Mouse (Mus musculus) forebrain, embryonic 10.5 days (tissue): ENCODE data around the gene Stox1. TPM values are rescaled to one million over a fixed set of nuclear protein-coding genes. Genes with fewer than 3 reads are reported as not detected.

Experiments
- DNase-seq: peaks from one replicate; pipeline ENCODE4 v3.0.0-alpha.2; 2017; ENCODE audit warnings: low spot score; ENCODE audit errors: extremely low spot score
- H3K27ac ChIP-seq: fragments of 300-500 bp; sonication (generic); 2 replicates; pipeline ENCODE4 v1.5.1; 2016; ENCODE audit warnings: mild to moderate bottlenecking
- H3K27me3 ChIP-seq: fragments of 300-500 bp; sonication (generic); 2 replicates; pipeline ENCODE4 v1.6.1; 2016; ENCODE audit warnings: mild to moderate bottlenecking; ENCODE audit not compliant: poor library complexity, severe bottlenecking
- H3K36me3 ChIP-seq: fragments of 300-500 bp; sonication (generic); replicated peaks from 2 replicates; pipeline ENCODE4 v1.6.1; 2016; ENCODE audit warnings: mild to moderate bottlenecking, moderate library complexity
- H3K4me1 ChIP-seq: fragments of 300-500 bp; sonication (generic); 2 replicates; pipeline ENCODE4 v1.6.1; 2016
- H3K4me3 ChIP-seq: fragments of 300-500 bp; sonication (generic); 2 replicates; pipeline ENCODE4 v1.5.1; 2016; ENCODE audit warnings: mild to moderate bottlenecking, moderate library complexity
- H3K9me3 ChIP-seq: fragments of 300-500 bp; sonication (generic); 2 replicates; pipeline ENCODE4 v1.6.1; 2016; ENCODE audit warnings: mild to moderate bottlenecking, moderate library complexity
- WGBS: fragments of 180-500 bp; shearing (Covaris S2); methylation state at CpG from one replicate; pipeline ENCODE4 v1.1.7; 2016; 5-methylcytosine and 5-hydroxymethylcytosine counted together
- polyA plus RNA-seq: library from polyadenylated mRNA; unstranded; fragments of >200 nt; fragmentation: Nextera tagmentation; extraction: Ambion mirVana; gene quantifications from 2 replicates; pipeline ENCODE4 v1.2.1, GENCODE M21; 2016

The Stox1 gene
- polyA plus RNA-seq, 1 experiment from 2014 or later = 4.2 TPM

GRCm38 (mm10) chr10:62692244-62692643 is 33.7 kb downstream of the Stox1 start:
- Histone ChIP-seq H3K27ac (no peak overlapping the region), H3K4me1 (peaks cover 14% of the 10 kb centered on the region), H3K36me3 (no peaks in the 10 kb centered on the region), H3K9me3 (no peaks in the 10 kb centered on the region), H3K27me3 (peaks cover 23% of the 10 kb centered on the region), H3K4me3 (no peak overlapping the region)
- 84% methylated on average over 3 of the region's 3 CpGs for WGBS
- no peak for DNase-seq

- Histone ChIP-seq H3K27me3 (peaks cover 58% of the 10 kb centered on the region), H3K9me3 (no peaks in the 10 kb centered on the region), H3K4me3 (peak overlapping the region; percentile 37), H3K4me1 (peaks cover 36% of the 10 kb centered on the region), H3K27ac (peak overlapping the region; percentile 83), H3K36me3 (no peaks in the 10 kb centered on the region)
- peak; percentile 65 for DNase-seq
- WGBS = 20% methylated on average over 15 of the region's 15 CpGs
Observed at GRCm38 (mm10) chr10:62687032-62687674, 38.8 kb downstream of the Stox1 start.

GRCm38 (mm10) chr10:62683043-62683442 is 42.9 kb downstream of the Stox1 start:
- no peak for DNase-seq

GRCm38 (mm10) chr10:62679833-62680232 is 46.1 kb downstream of the Stox1 start:
- Histone ChIP-seq H3K4me1 (peaks cover 5% of the 10 kb centered on the region), H3K27me3 (peaks cover 16% of the 10 kb centered on the region), H3K36me3 (no peaks in the 10 kb centered on the region), H3K9me3 (peaks cover 10% of the 10 kb centered on the region; the same call in 1 of the 2 replicates), H3K27ac (no peak overlapping the region), H3K4me3 (no peak overlapping the region)
- WGBS = 64% methylated on average over 1 of the region's 1 CpGs
- no peak for DNase-seq

More at GRCm38 (mm10) chr10:62683043-62683442, 42.9 kb downstream of the Stox1 start:
- Histone ChIP-seq H3K27ac (no peak overlapping the region), H3K4me3 (no peak overlapping the region), H3K4me1 (peaks cover 30% of the 10 kb centered on the region), H3K36me3 (no peaks in the 10 kb centered on the region), H3K9me3 (peaks cover 10% of the 10 kb centered on the region; the same call in 1 of the 2 replicates), H3K27me3 (peaks cover 42% of the 10 kb centered on the region)
- WGBS = 67% methylated on average over 5 of the region's 5 CpGs

GRCm38 (mm10) chr10:62677329-62677728 is 48.6 kb downstream of the Stox1 start:
- H3K27ac ChIP-seq = no peak overlapping the region
- H3K27me3 ChIP-seq = no peaks in the 10 kb centered on the region; the same call in 1 of the 2 replicates
- 88% methylated on average over 5 of the region's 5 CpGs for WGBS
- H3K4me1 ChIP-seq = peaks cover 13% of the 10 kb centered on the region
- H3K36me3 ChIP-seq = no peaks in the 10 kb centered on the region
- no peak for DNase-seq
- no peak overlapping the region for H3K4me3 ChIP-seq
- peaks cover 10% of the 10 kb centered on the region; the same call in 1 of the 2 replicates for H3K9me3 ChIP-seq

DNA sequence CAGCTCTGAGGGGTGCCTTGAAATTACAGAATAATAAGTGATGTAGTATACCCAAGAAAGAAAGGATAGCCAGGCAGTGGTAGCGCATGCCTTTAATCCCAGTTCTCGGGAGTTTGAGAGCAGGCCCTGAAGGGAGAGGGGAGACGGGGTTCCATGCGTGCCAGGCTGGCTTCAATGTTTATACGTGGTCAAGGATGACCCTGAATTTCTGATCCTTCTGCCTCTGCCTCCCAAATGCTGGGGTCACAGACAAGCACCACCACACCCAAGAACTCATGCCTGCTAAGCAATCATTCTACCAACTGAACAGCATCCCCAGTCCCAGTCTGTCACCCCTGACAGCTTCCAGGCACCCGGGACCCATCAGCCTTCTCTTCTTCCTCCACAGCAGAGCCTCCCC is 49.7 kb downstream of the Stox1 start:
- no peak for DNase-seq
- Histone ChIP-seq H3K36me3 (no peaks in the 10 kb centered on the region), H3K4me3 (no peak overlapping the region), H3K27me3 (no peaks in the 10 kb centered on the region; the same call in 1 of the 2 replicates), H3K9me3 (peaks cover 10% of the 10 kb centered on the region; the same call in 1 of the 2 replicates), H3K4me1 (peaks cover 13% of the 10 kb centered on the region), H3K27ac (no peak overlapping the region)
- WGBS = 92% methylated on average over 6 of the region's 6 CpGs

DNA sequence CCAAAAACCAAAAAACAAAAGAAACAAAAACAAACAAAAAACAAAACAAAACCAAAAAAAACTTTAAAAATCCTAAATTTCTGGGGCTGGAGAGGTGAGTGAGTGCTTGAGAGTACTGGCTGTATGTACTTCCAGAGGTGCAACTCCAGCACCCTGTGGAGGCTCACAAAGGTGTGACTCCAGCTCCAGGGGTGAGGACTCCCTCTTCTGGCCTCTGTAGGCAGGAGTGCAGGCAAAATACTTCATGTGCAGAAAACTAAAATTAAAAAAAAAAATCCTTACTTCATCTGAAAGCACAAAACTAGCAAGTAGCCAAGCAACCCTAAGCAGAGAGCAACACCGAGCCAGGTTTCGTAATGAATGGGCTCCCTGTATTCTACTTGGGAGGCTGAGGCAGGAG is 53.6 kb downstream of the Stox1 start:
- no peaks in the 10 kb centered on the region; the same call in 1 of the 2 replicates for H3K27me3 ChIP-seq
- H3K4me1 ChIP-seq = peaks cover 13% of the 10 kb centered on the region
- WGBS = 97% methylated on average over 2 of the region's 2 CpGs
- H3K9me3 ChIP-seq = no peaks in the 10 kb centered on the region
- H3K4me3 ChIP-seq = no peak overlapping the region
- DNase-seq = no peak
- H3K36me3 ChIP-seq = no peaks in the 10 kb centered on the region
- H3K27ac ChIP-seq = no peak overlapping the region

DNA sequence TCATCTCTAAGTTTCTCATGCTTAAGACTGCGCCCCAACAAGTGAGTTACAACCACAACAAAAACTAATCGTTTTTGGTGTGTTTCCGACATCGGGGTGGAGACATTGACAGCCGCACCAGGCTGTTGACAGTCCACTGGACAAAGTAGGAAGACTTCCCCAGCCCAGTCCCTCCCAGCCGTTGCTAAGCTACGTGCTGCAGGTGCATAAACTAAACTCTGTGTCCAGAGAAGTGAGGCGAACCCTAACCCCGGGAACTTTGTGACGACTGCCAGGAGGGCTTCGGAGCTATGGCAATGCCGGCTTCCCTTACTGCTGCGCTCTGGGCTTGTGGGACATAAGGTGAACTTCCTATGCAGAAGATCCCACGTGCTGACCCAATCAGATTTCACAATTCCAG is 56.7 kb downstream of the Stox1 start:
- Histone ChIP-seq H3K4me1 (peaks cover 10% of the 10 kb centered on the region), H3K9me3 (no peaks in the 10 kb centered on the region), H3K27ac (no peak overlapping the region), H3K36me3 (no peaks in the 10 kb centered on the region; the same call in 1 of the 2 replicates), H3K4me3 (no peak overlapping the region), H3K27me3 (peaks cover 7% of the 10 kb centered on the region; the same call in 1 of the 2 replicates)
- no peak for DNase-seq
- WGBS = 88% methylated on average over 14 of the region's 14 CpGs

DNA sequence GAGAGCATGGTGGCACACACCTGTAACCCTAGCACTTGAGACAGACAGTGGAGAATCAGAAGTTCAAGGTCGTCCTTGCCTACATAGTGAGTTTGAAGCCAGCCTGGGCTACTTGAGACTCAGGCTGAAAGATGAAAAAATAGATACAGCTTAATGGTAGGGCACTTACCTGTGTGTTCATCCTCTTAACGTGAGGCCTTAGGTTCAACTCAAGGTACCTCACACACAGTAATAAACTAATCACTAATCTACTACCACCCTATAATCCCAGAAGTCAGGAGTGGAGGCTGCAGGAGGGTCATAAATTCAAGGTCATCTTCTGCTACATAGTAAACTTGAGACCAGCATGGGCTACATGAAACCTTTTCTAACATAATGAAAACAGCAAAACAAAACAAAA is 57.5 kb downstream of the Stox1 start:
- Histone ChIP-seq H3K4me1 (0 out of 2 replicates have a peak, but pooled peaks cover 12% of the 10 kb centered on the region), H3K27ac (no peak overlapping the region), H3K9me3 (no peaks in the 10 kb centered on the region), H3K27me3 (peaks cover 12% of the 10 kb centered on the region; the same call in 1 of the 2 replicates), H3K4me3 (no peak overlapping the region), H3K36me3 (no peaks in the 10 kb centered on the region; the same call in 1 of the 2 replicates)
- DNase-seq = no peak
- 85% methylated on average over 2 of the region's 2 CpGs for WGBS

DNA sequence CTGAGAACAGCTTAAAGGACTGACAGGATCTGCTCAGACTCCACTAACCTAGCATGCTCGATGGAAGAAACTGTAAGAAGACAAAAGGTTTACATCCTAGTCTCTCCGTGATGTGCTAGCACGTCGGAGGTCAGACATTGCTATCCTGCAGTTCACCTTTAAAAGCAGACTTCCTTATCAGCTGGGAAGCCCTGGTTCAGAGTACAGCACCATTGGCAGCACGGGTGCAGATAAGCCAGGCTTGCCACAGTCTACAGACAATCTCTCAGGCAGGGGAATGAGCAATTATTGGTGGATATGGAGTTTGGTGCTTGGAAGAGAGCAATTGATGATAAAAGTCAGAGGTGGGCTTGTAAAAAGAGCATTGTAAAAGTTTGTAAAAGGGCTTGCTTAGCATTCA is 57.9 kb downstream of the Stox1 start:
- Histone ChIP-seq H3K4me3 (no peak overlapping the region), H3K27ac (no peak overlapping the region), H3K36me3 (no peaks in the 10 kb centered on the region; the same call in 1 of the 2 replicates), H3K9me3 (no peaks in the 10 kb centered on the region), H3K27me3 (peaks cover 12% of the 10 kb centered on the region; the same call in 1 of the 2 replicates), H3K4me1 (0 out of 2 replicates have a peak, but pooled peaks cover 12% of the 10 kb centered on the region)
- DNase-seq = no peak
- 85% methylated on average over 5 of the region's 5 CpGs for WGBS

GRCm38 (mm10) chr10:62664963-62665590 is 60.9 kb downstream of the Stox1 start:
- Histone ChIP-seq H3K4me1 (peaks cover 22% of the 10 kb centered on the region), H3K27ac (no peak overlapping the region), H3K9me3 (no peaks in the 10 kb centered on the region), H3K4me3 (no peak overlapping the region), H3K36me3 (no peaks in the 10 kb centered on the region; the same call in 1 of the 2 replicates), H3K27me3 (peaks cover 12% of the 10 kb centered on the region; the same call in 1 of the 2 replicates)
- 70% methylated on average over 27 of the region's 27 CpGs for WGBS
- DNase-seq = no peak

- Histone ChIP-seq H3K36me3 (no peaks in the 10 kb centered on the region; the same call in 1 of the 2 replicates), H3K4me1 (peaks cover 25% of the 10 kb centered on the region), H3K27ac (no peak overlapping the region), H3K4me3 (no peak overlapping the region), H3K9me3 (no peaks in the 10 kb centered on the region), H3K27me3 (peaks cover 12% of the 10 kb centered on the region; the same call in 1 of the 2 replicates)
- no peak for DNase-seq
- WGBS = 88% methylated on average over 10 of the region's 10 CpGs
Observed at GRCm38 (mm10) chr10:62664171-62664570, 61.8 kb downstream of the Stox1 start.

- Histone ChIP-seq H3K4me3 (no peak overlapping the region), H3K27ac (no peak overlapping the region), H3K27me3 (no peaks in the 10 kb centered on the region), H3K4me1 (peaks cover 14% of the 10 kb centered on the region), H3K9me3 (no peaks in the 10 kb centered on the region), H3K36me3 (no peaks in the 10 kb centered on the region)
- DNase-seq = no peak
- 90% methylated on average over 7 of the region's 7 CpGs for WGBS
Observed at GRCm38 (mm10) chr10:62656711-62657110, 69.2 kb downstream of the Stox1 start.
